Mouse (Mus musculus): Measurements from ENCODE around the gene Mpzl3. TPM values are rescaled to one million over a fixed set of nuclear protein-coding genes. Genes with fewer than 3 reads are reported as not detected.

The Mpzl3 gene
- total and polyA plus RNA-seq, 2 experiments from 2014 or later = 1.2 to 1.8 TPM

- peaks cover 21% of the 10 kb centered on the region for H3K4me1 ChIP-seq (ENCODE audit: insufficient read depth, low read length)
Measured at GRCm38 (mm10) chr9:45119954-45120530, 65.1 kb downstream of the Mpzl3 start.

GRCm38 (mm10) chr9:45120567-45120966, 65.6 kb downstream of the Mpzl3 start:
- Histone ChIP-seq H3K9ac (replicated peaks; ENCODE audit: low read length) (no peak overlapping the region), H3K9me3 (ENCODE audit: low read length) (no peaks in the 10 kb centered on the region), H3K27me3 (ENCODE audit: insufficient read depth, low read length) (no peaks in the 10 kb centered on the region), H3K27ac (no peak overlapping the region), H3K36me3 (ENCODE audit: insufficient read depth, low read length) (peaks cover 5% of the 10 kb centered on the region; the same call in 1 of the 2 replicates), H3K4me1 (ENCODE audit: insufficient read depth, low read length) (peaks cover 21% of the 10 kb centered on the region), H3K4me3 (ENCODE audit: low read length) (no peak overlapping the region), H3K4me2 (ENCODE audit: low read depth, low read length) (no peak overlapping the region)
- ATAC-seq = no peak
- WGBS = 85% methylated on average over 6 of the region's 6 CpGs
- no peak for TF ChIP-seq CTCF (IDR thresholded peaks at IDR 0.05; ENCODE audit: low read depth)
- DNase-seq (ENCODE audit: low spot score) = no peak

More at GRCm38 (mm10) chr9:45119954-45120530, 65.1 kb downstream of the Mpzl3 start:
- Histone ChIP-seq H3K27me3 (ENCODE audit: insufficient read depth, low read length) (no peaks in the 10 kb centered on the region), H3K9me3 (ENCODE audit: low read length) (no peaks in the 10 kb centered on the region), H3K27ac (no peak overlapping the region), H3K4me2 (ENCODE audit: low read depth, low read length) (peak overlapping the region; percentile 71; the same call in 1 of the 2 replicates), H3K4me3 (ENCODE audit: low read length) (no peak overlapping the region), H3K36me3 (ENCODE audit: insufficient read depth, low read length) (no peaks in the 10 kb centered on the region), H3K9ac (replicated peaks; ENCODE audit: low read length) (no peak overlapping the region)
- DNase-seq (ENCODE audit: low spot score) (no peak), ATAC-seq (no peak)
- WGBS = 86% methylated on average over 14 of the region's 14 CpGs
- no peak for TF ChIP-seq CTCF (IDR thresholded peaks at IDR 0.05; ENCODE audit: low read depth)

GRCm38 (mm10) chr9:45121001-45121400, 66.0 kb downstream of the Mpzl3 start:
- H3K9me3 ChIP-seq (ENCODE audit: low read length) = no peaks in the 10 kb centered on the region
- 56% methylated on average over 6 of the region's 6 CpGs for WGBS
- H3K4me1 ChIP-seq (ENCODE audit: insufficient read depth, low read length) = peaks cover 21% of the 10 kb centered on the region
- no peak for TF ChIP-seq CTCF (IDR thresholded peaks at IDR 0.05; ENCODE audit: low read depth)
- no peak overlapping the region for H3K9ac ChIP-seq (replicated peaks; ENCODE audit: low read length)
- ATAC-seq = no peak
- H3K27me3 ChIP-seq (ENCODE audit: insufficient read depth, low read length) = no peaks in the 10 kb centered on the region
- 0 out of 2 replicates have a peak overlapping the region, but pooled peaks have one; percentile 7 for H3K4me2 ChIP-seq (ENCODE audit: low read depth, low read length)
- peaks cover 6% of the 10 kb centered on the region; the same call in 1 of the 2 replicates for H3K36me3 ChIP-seq (ENCODE audit: insufficient read depth, low read length)
- H3K4me3 ChIP-seq (ENCODE audit: low read length) = no peak overlapping the region
- no peak overlapping the region for H3K27ac ChIP-seq
- no peak for DNase-seq (ENCODE audit: low spot score)

GRCm38 (mm10) chr9:45121769-45122168, 66.8 kb downstream of the Mpzl3 start:
- peak overlapping the region; percentile 49 for H3K4me2 ChIP-seq (ENCODE audit: low read depth, low read length)
- H3K4me1 ChIP-seq (ENCODE audit: insufficient read depth, low read length) = peaks cover 18% of the 10 kb centered on the region
- H3K27me3 ChIP-seq (ENCODE audit: insufficient read depth, low read length) = no peaks in the 10 kb centered on the region
- H3K4me3 ChIP-seq (ENCODE audit: low read length) = peak overlapping the region; percentile 16
- no peaks in the 10 kb centered on the region for H3K9me3 ChIP-seq (ENCODE audit: low read length)
- peak overlapping the region; percentile 48; the same call in 1 of the 2 replicates for H3K27ac ChIP-seq
- ATAC-seq = peak; percentile 43
- H3K36me3 ChIP-seq (ENCODE audit: insufficient read depth, low read length) = peaks cover 6% of the 10 kb centered on the region; the same call in 1 of the 2 replicates
- TF ChIP-seq CTCF (IDR thresholded peaks at IDR 0.05; ENCODE audit: low read depth) = peak; percentile 96
- 6% methylated on average over 10 of the region's 10 CpGs for WGBS
- H3K9ac ChIP-seq (replicated peaks; ENCODE audit: low read length) = 0 out of 2 replicates have a peak overlapping the region, but pooled peaks have one; percentile 33
- peak; percentile 90 for DNase-seq (ENCODE audit: low spot score)

- no peak; the same call in 1 of the 2 replicates for ATAC-seq
- Histone ChIP-seq H3K4me3 (ENCODE audit: low read length) (peak overlapping the region; percentile 16), H3K36me3 (ENCODE audit: insufficient read depth, low read length) (peaks cover 6% of the 10 kb centered on the region; the same call in 1 of the 2 replicates), H3K4me1 (ENCODE audit: insufficient read depth, low read length) (peaks cover 18% of the 10 kb centered on the region), H3K27ac (peak overlapping the region; percentile 48; the same call in 1 of the 2 replicates), H3K9ac (replicated peaks; ENCODE audit: low read length) (0 out of 2 replicates have a peak overlapping the region, but pooled peaks have one; percentile 33), H3K9me3 (ENCODE audit: low read length) (no peaks in the 10 kb centered on the region), H3K27me3 (ENCODE audit: insufficient read depth, low read length) (no peaks in the 10 kb centered on the region), H3K4me2 (ENCODE audit: low read depth, low read length) (peak overlapping the region; percentile 49)
- DNase-seq (ENCODE audit: low spot score) = peak; percentile 36
- no peak for TF ChIP-seq CTCF (IDR thresholded peaks at IDR 0.05; ENCODE audit: low read depth)
- WGBS = 21% methylated on average over 9 of the region's 9 CpGs
Measured at GRCm38 (mm10) chr9:45122209-45122761, 67.3 kb downstream of the Mpzl3 start.

- Histone ChIP-seq H3K4me1 (ENCODE audit: insufficient read depth, low read length) (peaks cover 6% of the 10 kb centered on the region; the same call in 1 of the 2 replicates), H3K4me2 (ENCODE audit: low read depth, low read length) (no peak overlapping the region), H3K27me3 (ENCODE audit: insufficient read depth, low read length) (no peaks in the 10 kb centered on the region), H3K9ac (replicated peaks; ENCODE audit: low read length) (no peak overlapping the region), H3K36me3 (ENCODE audit: insufficient read depth, low read length) (peaks cover 9% of the 10 kb centered on the region; the same call in 1 of the 2 replicates), H3K9me3 (ENCODE audit: low read length) (no peaks in the 10 kb centered on the region), H3K4me3 (ENCODE audit: low read length) (no peak overlapping the region), H3K27ac (no peak overlapping the region)
- DNase-seq (ENCODE audit: low spot score) = no peak
- no peak for TF ChIP-seq CTCF (IDR thresholded peaks at IDR 0.05; ENCODE audit: low read depth)
- ATAC-seq = no peak
- WGBS = 91% methylated on average over 14 of the region's 14 CpGs
Measured at GRCm38 (mm10) chr9:45125211-45125610, 70.2 kb downstream of the Mpzl3 start.
